Mouse (Mus musculus): ENCODE results near the gene Grhl3.
"Not testable (repeated sequence)": the region's sequence is repeated elsewhere in the genome, so short reads cannot be mapped to it uniquely, and the experiment has no call there.

Gene Grhl3

GRCm38 (mm10) chr4:135573251-135573808 is at the start of gene Grhl3:
Gene Grhl3, minus strand, starts transcription at chr4:135573630.
- no peak for DNase-seq (ENCODE audit: low read depth)

DNA sequence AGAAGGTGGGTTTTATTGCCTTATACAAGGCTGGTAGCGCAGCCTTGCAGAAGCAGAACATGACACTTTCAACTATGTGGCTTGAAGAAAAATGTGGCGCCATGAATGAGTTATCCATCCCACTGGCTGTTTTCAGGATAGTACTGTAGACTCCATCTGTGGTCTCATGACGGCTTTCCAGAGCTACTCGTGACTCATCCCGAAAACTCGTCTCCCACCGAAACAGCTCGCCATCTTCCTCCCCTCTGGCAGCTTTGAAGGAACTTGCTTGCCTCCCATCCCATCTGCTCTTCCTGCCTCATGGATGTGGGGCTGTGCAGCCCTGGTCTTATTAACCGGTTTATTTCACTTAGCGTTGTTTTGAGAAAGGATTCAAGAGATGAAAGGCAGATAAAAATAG is 48.9 kb upstream of the Grhl3 start:
- no peak for DNase-seq (ENCODE audit: low read depth)

GRCm38 (mm10) chr4:135620461-135620860 is 47.0 kb upstream of the Grhl3 start:
- DNase-seq (ENCODE audit: low read depth): no peak

- DNase-seq (ENCODE audit: low read depth): no peak
Measured at GRCm38 (mm10) chr4:135617783-135618470, 44.5 kb upstream of the Grhl3 start.

DNA sequence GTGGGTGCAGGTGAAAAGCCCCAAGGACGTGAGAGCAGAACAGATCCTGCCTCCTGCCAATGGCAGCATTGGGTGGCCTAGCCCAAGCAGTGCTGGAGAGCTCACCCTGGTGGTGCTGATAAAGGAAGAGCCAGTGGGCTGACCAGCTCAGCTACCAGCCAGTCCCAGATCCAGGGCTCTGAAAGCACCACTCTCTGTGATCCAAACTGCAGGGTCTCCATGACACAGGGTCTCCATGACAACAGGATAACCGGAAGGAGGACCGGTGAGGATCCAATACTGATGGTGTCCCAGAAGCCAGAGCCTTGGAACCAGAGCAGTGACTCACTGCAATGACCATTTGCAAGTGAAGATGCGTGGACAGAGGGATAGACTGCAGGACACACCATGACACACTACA is 43.6 kb upstream of the Grhl3 start:
- no peak for DNase-seq (ENCODE audit: low read depth)

DNA sequence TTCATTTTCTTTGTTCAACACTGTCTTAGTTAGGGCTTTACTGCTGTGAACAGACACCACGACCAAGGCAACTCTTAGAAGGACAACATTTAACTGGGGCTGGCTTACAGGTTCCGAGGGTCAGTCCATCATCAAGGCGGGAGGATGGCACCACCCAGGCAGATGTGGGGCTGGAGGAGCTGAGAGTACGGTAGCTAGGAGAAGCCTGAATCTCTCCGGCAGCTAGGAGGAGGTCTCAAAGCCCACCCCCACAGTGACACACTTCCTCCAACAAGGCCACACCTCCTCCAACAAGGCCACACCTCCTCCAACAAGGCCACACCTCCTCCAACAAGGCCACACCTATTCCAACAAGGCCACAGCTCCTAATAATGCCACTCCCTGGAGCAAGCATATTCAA is 41.9 kb upstream of the Grhl3 start:
- not testable (repeated sequence) for DNase-seq (ENCODE audit: low read depth)

DNA sequence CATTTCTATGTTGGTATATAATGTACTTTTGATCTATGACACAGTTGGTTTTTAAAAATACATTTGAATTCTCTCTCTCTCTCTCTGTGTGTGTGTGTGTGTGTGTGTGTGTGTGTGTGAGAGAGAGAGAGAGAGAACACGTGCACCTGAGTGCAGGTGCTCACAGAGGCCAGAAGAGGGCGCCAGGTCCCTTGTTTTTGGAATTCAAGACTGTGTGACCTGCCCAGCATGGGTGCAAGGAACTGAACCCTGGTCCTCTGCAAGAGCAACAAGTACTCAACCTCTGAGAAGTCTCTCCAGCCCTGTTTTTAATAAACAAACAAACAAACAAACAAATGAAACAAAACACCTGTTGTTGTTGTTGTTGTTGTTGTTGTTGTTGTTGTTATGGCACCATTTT is 36.6 kb upstream of the Grhl3 start:
- DNase-seq (ENCODE audit: low read depth): no peak

DNA sequence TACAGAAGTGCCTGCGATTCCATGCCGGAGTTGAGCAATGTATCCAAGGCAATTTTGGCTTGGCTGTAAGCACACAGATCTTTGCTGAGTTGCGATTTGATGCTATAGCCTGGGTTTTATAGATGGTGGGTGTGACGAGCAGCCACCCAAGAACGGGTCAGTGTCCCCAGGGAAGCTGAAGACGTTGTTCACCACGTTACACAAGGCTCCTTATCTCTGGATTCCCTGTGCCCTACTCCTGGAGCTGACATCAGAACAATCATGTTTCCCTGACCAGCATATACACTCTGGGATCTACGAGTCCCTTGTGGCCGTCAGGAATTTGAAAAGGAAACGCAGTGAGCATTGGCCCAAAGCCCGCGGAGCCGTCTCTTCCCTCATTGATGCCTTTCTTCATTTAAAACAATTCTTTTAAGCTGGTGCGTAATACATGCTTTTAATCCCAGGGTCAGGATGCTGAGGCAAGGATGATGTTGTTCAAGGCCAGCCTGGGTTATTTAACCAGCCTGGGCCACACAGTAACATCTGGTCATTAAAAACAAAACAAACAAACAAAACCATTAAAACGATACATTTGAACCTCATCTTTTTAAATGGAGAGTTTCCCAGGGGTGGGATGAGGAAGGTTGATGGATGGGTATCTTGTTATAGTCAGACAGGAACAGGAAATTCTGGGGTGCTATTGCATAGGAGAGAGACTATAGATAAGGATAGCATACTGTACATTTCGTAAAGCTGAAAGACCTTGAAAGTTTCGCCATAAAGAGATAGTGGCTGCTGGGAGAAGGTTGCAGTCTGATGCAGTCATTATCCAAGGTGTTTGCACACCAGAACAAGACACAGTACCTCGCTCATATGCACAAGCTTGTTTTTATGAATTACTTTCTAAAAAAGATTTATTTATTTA is 34.8 kb upstream of the Grhl3 start:
- DNase-seq (ENCODE audit: low read depth): no peak

- no peak for DNase-seq (ENCODE audit: low read depth)
Measured at GRCm38 (mm10) chr4:135606271-135606670, 32.8 kb upstream of the Grhl3 start.

DNA sequence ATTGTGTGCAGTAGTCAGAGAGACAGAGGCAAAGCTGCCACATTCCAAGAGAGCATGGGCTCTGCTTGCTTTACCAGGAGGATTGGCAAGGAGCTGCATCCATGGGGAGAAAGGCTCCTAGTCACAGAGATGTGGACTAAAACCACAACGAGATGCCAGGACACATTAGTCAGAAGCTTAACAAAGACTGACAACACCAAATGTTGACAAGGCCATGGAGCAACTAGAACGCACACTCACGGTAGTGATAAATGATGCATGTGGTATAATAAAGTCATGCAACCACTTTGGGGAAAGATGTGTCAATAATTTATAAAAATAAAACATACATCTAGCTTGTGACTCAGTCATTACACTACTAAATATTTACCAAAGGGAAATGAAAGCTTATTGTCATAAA is 28.1 kb upstream of the Grhl3 start:
- DNase-seq (ENCODE audit: low read depth): no peak

DNA sequence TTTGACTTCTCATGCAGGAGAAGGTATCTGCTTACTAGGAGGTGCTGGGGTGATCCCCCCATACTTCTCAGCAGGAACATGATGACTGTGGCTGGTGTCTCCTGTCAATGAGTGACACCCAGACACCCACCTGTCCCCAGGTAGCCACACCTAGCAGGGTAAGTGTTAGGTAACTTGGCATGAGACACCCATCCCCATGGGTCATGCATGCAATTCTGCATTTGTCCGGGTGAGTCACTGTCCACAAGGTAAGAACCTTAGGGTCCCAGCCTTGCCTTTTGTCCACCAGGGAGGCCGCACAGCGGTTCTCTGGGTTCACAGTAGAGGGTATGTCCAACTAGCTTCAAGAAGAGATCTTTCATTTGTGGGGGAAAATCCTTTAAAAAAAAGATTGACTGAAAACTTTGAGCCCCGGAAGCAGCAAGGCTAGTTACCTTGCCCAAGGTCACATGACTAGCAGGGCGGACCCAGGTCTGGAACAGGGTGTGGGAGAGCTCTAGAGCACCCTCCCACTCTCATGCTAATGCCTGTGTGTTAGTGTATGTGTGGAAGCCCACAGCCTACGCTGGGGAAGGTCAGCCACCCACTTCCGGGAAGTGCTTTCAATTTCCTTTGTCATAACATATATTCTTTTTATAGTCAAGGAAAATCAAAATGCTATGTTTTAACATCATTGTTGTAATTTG is 26.2 kb upstream of the Grhl3 start:
- no peak for DNase-seq (ENCODE audit: low read depth)

DNA sequence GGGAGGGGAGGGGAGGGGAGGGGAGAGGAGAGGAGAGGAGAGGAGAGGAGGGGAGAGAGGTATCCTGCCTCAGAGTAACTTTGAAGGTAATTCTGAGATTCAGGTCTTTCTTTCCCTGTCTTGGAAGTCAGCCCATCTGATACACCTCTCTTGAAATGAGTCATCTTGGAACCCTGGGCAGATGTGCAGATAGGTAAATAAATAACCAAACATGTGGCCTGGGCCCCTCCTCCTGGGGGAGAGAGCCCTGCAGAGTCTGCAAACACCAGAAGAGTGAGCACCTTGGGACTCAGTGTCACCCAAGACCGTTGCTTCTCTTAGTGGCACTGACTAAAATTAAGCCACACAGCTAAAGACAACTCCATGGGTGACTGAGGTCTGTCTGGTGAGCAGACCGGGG is 25.6 kb upstream of the Grhl3 start:
- DNase-seq (ENCODE audit: low read depth): no peak

DNA sequence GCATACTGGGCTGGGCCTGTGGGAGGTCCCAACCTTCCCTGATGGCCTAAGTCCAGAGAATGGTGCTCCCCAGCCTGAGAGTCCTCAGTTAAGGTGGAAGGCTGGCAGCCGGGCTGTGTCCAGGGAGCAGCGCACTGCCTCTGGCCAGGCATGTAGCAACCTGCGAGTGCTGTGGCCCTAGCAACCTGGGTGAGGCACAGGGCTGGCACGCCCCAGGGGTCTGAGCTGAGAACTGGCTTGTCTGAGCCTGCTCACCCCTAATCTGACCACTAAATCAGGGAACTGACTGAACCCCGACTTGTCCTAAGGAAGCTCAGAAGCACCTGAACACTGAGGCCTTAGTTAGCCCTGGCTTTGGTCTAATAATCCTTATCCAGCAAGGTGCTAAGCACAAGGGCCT is 24.1 kb upstream of the Grhl3 start:
- no peak for DNase-seq (ENCODE audit: low read depth)

- DNase-seq (ENCODE audit: low read depth): no peak
Measured at GRCm38 (mm10) chr4:135595943-135596342, 22.5 kb upstream of the Grhl3 start.

GRCm38 (mm10) chr4:135591610-135592304 is 18.3 kb upstream of the Grhl3 start:
- DNase-seq (ENCODE audit: low read depth): no peak

DNA sequence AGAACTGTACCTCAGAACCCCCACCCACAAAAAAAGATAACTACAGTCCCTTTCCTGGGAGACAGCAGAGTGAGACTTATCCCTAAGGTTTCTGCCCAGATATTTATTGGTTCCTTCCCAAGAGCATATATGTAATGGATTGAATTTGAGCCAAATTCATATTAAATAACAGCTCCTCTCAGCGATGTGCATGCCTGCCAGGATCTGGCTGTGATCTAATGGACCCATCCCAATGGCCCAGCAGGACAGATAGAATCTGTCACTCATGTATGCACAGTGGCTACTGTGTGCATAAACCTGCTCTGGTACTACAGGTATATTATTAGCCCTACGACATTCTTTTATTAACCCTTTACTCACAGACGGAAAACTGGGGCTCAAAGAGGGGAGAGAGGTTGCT is 17.7 kb upstream of the Grhl3 start:
- DNase-seq (ENCODE audit: low read depth): no peak

GRCm38 (mm10) chr4:135584838-135585237 is 11.4 kb upstream of the Grhl3 start:
- DNase-seq (ENCODE audit: low read depth): no peak

GRCm38 (mm10) chr4:135581222-135581910 is 7.9 kb upstream of the Grhl3 start:
- no peak for DNase-seq (ENCODE audit: low read depth)

- no peak for DNase-seq (ENCODE audit: low read depth)
Measured at GRCm38 (mm10) chr4:135579695-135580094, 6.3 kb upstream of the Grhl3 start.

DNA sequence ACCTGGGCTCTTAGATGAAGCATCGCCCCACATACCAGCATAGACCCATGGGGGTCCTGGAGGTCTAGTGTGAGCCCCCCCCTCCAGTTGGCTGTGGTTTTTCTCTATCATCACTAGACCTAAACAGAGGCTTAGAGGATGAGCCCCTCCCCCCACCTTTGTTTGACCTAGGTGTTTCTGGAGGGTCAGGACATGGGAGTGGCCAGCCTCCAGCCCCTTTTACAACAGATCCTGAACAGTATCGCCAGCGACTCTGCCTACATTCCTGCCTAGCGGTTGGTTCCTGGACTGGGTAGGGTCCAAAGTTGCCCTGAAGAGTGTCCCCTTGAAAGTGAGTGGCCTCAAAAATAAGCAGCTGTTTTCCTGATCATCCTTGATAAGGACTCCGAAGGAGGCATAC is 5.1 kb upstream of the Grhl3 start:
- no peak for DNase-seq (ENCODE audit: low read depth)

Data from c-Kit-positive CD71-negative TER-119-negative erythroid progenitor cells, embryonic 14.5 days (primary cell).